Mouse (Mus musculus): ENCODE results near the gene Slc30a1.

The Slc30a1 gene

DNA sequence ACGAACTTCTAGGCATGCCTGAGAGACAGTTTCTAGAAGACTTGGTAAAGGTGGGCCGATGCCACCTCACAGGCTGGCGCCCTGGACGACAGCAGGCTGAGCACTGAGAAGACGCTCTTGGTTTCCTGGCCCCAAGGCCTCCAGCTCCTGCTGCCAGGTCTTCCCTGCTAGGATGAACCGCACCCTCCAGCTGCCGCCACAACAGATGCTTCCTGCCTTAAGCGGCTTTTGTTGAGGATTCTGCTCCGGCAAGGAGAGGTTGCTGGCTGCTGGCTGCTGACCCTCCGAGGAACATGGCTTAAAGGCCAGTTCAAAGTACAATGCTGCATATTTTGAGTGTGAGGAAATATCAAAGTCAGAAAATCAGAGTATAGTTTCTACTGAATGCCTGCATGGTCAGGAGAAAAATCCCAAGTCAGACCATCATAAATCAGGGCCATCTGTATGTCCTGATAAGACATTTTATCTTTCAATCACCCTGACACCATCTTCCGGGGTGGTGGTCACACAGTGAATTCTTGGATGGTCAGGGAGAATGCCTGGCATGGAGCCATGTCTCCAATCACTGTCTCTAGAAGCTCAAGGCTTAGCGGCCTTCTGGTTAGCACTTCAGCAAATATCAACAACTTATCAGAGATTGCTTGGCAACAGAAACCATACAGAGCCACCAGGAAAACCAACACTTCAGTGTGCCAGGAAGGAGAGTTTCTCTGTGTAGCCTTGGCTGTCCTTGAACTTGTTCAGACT, 9.6 kb upstream of the Slc30a1 start:
- DNase-seq (ENCODE audit: low spot score), result no peak

DNA sequence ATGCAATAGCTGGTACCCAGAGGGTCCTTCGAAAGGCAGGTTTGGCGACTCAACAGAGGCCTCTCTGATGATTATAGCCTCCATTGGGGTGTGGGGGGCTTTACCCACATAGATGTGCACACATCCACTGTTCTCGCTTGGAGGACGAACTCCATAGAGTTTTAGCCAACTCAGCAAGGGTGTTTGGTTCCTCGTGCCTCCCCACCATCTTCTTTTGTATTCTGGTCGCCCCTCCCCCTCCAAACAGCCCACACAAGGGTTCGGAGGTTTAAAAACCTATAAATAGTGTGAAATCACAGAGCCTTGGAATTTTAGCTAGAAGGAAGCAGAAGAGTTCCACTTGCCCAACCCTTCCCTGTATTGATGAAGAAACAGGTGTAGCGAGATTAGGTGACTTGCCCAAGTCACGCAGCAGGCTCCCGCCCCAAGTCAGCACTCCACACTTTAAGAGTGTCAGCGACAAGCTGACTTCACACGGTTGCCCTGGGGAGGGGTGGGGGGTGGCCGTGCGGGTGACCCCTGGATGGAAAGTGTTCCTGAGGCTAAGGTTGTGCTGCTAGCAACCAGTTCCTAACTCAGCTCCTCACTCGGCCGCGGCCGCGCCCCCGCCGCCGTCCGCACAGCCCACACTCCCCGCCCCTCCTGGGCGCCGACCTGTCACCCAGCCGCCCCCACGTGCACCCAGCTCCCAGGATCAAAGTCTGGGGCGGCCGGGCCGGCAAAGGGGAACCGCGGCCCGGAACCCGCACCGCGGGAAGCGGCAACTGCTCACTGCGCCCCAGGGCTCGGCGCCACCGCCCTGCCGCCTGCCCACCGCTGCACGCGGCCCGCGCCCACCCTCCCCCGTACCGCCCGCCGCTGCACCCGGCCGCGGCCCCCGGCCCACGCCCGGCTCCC, 682 bp upstream of the Slc30a1 start:
- no peak for DNase-seq (ENCODE audit: low spot score)

DNA sequence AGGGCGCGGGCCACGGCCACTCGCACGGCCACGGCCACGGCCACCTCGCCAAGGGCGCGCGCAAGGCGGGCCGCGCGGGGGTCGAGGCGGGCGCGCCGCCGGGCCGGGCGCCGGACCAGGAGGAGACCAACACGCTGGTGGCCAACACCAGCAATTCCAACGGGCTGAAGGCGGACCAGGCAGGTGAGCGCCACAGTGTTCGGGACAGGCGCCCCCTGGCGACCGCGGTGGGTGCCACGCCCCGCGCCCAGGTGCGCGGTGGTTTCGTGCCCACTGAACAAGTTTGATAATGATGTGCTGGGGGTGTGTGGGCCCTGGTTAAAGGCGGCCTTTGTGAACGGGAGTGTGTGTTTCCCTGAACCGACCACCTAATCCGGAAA, 854 bp downstream of the Slc30a1 start:
- DNase-seq (ENCODE audit: low spot score), result peak; percentile 83

DNA sequence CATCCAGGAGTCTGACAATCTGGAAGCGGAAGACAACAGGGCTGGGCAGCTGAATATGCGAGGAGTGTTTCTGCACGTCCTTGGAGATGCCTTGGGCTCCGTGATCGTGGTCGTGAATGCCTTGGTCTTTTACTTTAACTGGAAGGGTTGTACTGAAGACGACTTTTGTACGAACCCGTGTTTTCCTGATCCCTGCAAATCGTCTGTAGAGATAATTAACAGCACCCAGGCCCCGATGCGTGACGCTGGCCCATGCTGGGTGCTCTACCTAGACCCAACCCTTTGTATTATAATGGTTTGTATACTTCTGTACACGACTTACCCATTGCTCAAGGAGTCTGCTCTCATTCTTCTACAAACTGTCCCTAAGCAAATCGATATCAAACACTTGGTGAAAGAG, 2.3 kb downstream of the Slc30a1 start:
- no peak for DNase-seq (ENCODE audit: low spot score)

DNA sequence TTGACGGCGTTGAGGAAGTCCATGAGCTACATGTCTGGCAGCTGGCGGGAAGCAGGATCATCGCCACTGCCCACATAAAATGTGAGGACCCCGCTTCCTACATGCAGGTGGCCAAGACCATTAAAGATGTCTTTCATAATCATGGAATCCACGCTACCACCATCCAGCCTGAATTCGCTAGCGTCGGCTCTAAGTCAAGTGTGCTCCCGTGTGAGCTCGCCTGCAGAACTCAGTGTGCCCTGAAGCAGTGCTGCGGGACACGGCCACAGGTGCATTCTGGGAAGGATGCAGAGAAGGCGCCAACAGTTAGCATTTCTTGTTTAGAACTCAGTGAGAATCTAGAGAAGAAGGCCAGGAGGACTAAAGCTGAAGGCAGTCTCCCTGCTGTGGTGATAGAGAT, 2.7 kb downstream of the Slc30a1 start:
- DNase-seq (ENCODE audit: low spot score), result no peak

DNA sequence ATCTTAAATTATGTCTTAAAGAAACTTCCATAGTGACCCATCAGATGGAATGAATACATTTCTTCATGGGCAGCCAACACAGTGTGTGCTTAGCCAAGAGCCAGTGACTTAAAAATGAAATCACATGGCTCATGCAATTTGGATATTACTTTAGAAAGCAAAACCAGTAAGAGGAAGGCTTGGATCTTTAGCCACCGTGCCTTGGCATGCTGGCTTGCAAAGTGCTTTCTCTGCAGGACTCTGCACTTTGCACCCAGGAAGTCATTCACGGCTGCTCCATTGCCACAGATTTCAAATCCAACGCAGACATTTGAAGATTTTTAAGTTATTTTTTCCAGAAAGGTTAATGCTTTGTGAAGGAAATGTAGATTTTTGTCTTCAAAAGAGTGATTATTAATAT, 4.1 kb downstream of the Slc30a1 start:
- no peak for DNase-seq (ENCODE audit: low spot score)

DNA sequence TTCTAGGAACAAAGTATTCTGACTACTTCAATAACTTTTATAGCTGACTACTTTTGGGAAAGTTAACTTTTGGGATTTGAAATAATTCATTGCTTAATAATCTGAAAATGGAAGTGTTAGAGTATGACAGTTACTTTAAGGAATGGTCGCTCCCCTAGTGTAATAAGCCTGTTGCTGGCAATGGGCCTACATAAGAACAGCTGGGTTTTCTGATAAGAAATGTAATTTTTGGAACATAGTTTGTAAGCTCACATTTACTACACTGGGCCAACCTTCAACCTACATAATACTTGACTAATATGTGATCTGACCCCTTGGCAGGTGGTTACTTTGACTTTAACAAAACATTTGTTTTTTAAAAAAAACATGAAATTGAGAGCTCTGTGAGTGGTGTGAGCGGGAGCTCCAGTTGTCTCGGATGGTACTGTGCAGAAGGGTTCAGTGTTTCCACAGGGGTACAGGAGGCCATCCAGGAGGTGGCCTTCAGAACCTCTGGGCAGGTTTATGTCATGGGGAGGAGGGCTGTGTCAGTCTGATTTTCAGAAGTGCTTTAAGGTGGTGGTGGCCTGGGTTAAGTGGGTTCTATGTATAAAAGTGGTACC, 4.6 kb downstream of the Slc30a1 start:
- no peak for DNase-seq (ENCODE audit: low spot score)

DNA sequence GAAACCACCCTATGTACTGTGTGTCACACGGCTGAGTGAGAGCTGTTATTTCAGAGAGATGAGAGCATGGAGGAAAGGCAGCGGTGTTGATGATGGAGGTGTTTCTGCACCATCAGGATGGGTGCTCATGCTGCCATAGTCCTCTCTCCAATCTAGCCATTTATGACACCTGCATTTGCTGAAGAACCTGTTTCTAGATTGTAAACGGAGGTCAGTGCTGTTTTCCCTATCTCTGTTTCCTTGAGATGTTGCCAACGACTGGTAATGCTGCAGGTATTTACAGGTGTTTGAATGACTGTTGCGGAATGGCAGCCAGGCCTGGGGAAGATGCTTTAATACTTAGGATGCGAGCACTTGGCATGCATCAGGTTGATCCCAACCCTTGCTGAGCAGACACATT, 8.1 kb downstream of the Slc30a1 start:
- DNase-seq (ENCODE audit: low spot score), result no peak

DNA sequence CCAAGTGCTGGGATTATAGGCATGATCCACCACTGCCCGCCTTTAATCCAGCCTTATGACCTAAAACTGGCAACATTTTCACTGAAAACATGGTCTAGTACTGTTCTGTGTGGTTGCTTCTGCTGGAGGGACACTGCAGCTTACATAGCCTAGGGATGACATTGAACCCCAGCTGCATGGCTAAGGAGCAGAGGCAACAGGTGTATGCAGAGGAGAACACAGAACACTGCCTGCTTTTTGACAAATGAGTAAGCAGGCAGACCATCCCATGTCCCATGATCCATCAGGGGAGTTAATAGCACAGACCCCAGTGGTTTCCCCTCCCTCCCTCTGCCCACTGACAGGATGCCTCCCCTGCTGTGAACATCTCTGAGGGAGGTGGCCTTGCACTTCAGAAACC, 9.0 kb downstream of the Slc30a1 start:
- DNase-seq (ENCODE audit: low spot score), result no peak

DNA sequence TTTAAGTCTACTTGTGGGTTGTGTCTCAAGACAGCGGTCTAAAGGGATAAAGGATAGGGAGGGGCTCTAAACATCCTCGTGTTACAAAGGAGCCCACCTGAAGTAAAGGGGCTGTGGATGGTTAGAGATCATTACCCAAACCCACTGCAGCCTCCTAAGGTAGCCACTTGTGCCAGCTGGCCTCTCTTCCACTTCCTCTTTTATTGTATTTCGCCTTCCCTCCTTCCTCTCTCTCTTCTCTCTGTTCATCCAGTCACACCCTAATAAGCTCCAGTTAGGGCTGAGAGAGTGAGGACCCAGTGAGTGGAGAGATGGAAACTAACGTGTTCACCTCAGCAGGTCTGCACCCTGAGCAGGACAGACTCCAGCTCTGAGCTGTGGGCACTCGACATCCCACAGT, 10.3 kb downstream of the Slc30a1 start:
- no peak for DNase-seq (ENCODE audit: low spot score)

DNA sequence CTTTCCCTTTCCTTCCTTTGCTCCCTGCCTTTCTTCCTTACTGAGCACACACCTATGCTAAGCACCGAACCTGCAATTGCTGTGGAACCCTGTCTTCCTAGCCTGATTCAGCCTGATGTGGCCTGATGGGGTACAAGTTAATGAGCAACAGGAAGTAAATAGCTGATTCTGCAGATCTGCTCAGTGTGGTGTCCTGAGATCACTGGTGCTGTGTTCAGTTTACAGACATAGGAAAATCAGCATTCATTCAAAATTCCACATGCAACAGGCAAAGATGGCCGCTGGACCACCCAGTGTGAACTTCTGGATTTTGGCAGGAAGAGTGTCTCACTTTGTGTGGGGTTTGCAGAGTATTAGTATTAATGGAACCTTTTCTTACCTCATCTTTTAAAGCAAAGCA, 12.8 kb downstream of the Slc30a1 start:
- DNase-seq (ENCODE audit: low spot score), result no peak

DNA sequence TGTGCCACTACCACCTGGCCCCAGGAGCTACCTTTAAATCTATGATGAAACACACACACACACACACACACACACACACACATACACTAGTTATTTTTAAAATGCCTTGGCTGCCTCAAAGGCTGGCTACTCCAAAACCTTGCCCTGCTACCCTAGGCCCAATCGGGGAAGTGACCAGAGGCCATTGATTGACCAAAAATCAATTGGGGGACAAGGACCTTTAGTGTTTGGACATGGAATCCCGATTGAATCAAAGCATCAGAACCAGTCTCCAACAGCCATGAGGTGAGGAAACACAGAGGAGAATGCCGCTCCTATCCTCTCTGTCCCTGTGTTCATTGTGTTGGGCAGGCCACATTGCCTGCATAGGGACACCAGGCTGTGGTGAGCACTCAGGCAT, 15.1 kb downstream of the Slc30a1 start:
- no peak for DNase-seq (ENCODE audit: low spot score)

DNA sequence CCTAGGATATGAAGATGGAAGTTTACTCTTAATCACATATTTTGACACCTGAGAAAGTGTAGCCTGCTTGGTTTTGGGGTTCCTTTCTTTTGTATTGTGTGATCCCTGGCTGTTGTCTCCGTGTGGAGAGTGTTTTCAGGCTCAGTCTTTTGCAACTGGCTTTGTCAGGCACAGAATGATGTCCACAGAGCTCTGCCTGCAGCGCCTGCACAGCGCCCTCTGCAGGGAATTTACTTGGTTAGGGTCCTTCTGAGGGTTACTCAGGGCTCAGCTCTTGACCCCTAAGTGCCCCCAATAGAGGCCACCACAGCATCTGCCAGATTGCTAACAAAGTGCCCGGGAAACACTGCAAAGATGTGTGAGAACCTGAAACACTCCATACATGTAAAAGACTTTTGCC, 18.9 kb downstream of the Slc30a1 start:
- DNase-seq (ENCODE audit: low spot score), result peak; percentile 9

DNA sequence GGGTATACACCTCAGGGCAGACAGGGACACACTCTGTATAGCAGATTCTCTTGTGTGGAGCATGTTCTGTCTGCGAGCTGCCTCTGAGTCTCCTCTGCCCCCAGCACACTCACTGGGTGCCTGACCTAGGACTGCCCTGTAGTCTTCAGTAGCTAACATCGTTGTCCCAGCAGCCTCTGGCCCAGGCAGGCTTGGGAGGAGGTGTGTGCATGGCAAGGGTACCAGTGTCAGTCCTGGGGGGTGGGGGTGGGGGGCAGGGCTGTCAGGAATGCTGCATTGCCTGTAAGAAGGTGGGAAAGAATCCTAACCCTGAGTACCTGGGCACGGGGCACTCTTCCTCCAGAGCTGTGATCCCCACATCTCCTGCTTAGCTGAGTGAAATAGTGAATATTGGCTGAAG, 20.1 kb downstream of the Slc30a1 start:
- DNase-seq (ENCODE audit: low spot score), result no peak

DNA sequence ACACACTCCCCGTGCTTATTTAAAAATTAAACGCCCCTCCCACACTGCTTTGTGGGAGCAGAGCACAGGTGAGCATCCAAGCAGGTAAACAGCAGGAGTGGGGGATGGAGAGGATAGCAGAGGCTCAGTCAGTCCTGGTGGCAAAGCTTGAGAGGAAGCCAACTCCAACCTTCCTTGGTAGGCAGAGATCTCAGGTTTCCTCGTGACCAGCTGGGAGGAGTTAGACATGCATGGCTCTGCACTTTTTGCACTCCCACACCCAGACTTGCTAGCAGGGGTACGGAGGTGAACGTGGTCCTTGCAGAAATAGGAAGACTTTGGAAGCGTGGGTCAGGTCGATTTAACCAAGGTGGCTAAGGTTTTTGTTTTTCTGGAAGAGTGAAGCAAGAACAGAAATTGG, 21.8 kb downstream of the Slc30a1 start:
- DNase-seq (ENCODE audit: low spot score), result no peak

DNA sequence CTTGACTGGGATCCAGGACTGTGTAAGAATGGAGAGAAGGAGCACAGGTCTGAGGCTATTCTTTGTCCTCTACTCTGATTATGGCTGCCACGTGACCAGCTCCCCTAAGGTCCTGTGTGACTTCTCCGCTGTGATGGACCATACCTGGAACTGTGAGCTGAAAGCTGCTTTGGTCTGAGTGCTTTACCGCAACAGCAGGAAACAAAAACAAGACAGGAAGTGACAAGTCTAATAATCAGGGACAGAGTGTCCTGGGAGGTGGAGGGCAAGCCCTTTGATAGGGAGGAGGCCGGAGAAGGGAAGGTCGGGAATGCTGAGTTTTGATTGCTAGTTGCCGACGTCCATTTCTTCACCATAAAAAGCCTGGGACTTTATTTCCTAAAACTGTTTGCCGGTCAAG, 22.5 kb downstream of the Slc30a1 start:
- DNase-seq (ENCODE audit: low spot score), result no peak

DNA sequence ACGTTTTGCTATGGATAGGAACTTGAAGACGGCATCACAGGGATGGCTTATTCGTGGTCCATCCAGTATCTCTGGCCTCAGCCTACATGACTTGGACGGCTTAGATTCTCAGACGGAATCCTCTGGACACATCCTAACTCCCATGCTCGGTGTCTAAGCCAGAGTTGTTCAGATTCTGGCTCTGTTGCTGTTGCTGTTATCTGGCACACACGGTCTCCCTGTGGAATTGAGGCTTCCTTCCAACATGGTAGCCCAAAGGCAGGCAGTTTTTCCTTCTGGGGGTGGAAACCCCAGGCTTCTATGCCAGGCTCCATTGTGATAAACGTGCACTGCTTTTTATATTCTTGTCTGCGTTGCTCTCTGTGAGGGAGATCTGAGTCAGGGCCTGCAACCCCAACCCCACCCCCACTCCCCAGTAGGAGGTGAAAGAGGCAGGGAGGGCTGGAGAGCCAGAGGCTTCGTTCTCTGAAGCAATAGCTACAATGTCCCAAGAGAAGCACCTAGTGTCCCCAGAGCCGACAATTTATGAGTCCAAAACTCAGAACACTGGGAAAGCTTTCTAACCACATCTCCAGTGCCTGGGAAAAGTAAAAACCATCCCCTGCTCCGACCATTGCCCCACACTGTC, 23.4 kb downstream of the Slc30a1 start:
- DNase-seq (ENCODE audit: low spot score), result no peak

DNA sequence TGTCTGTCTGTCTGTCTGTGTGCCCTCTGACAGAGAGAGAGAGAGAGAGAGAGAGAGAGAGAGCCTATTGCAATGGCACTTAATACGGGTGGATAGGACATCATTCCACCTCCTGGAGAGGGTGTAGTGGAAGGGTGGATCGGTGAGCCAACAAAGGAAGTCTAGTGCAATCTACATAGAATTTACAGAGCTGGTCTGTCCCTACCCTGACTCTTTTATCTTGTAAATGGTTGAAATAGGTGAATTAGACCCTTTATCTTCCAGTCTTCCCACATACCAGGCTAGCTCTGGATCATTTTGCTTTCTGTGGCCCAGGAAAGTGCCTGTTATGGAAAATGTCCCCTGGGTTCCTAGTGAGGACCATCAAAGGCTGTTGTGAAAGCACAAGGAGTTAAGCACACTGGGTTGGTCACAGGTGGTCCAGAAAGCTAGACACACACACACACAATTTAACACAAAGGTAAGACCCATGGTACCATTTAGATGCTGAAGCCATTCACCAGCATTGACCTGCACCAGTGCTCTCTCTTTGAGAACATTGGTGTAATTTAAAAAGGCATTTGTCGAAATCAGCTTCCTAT, 24.0 kb downstream of the Slc30a1 start:
- no peak for DNase-seq (ENCODE audit: low spot score)

DNA sequence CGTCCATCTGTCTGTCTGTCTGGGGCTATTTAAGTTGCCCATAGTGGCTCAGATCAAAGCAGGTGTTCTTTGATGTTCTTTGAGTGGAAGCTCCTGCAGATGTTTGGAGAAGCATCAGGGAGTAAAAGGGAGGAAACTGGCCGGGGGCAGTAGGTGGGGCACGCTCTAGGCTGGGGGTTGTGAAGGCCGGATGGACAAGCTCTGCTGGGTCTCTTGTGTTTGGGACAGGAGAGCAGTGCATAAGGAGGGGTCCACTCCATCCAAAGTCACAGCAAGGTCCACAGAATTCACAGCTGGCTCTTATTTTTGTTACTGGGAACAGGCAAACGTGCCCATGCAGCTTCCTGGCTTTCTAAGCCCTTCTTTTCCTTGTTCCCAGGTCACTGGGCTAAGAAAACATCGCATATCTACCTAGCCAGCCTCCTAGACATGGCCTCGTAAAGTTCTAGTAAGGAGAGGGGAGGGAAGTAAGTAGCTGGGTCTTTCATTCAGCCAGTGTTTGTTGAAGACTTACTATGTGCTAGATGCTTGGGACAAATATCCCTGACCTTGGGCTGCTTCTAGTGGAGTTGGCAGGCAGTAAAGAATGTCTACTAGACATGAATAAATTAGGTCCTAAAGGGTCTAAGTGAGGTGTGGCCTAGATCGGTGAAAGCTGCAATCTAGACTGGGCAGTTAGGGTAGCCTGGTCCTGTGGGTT, 25.9 kb downstream of the Slc30a1 start:
- no peak for DNase-seq (ENCODE audit: low spot score)

DNA sequence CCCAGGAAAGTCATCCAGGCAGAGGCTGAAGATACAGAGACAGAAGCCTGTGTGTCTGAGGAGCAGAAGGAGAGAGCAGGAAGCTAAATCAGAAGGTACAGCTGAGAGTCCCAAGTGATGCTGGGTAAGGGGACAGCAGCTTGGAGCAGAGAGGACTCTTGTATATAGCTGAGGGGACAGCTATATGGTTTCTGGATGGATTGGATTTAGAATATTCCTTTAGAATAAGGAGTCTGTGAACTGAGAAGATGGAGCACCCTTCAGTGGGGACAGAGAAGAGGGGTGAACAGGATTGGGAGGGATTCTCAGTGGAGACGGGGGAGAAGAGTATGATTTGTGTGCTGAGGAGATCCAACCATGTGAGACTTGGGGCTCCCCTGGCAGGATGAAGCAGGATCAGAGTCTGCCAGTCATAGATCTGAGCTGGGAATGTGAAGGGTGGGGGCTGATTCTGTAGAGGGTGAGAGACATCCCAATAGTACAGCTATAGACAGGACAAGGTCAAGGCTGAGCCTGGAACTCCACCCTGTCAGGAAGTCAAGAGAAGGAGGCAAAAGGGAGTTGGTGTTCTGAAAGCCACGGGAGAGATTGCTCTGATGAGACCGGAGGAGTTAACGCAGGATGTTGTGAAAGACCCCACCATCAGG, 26.5 kb downstream of the Slc30a1 start:
- DNase-seq (ENCODE audit: low spot score), result no peak

DNA sequence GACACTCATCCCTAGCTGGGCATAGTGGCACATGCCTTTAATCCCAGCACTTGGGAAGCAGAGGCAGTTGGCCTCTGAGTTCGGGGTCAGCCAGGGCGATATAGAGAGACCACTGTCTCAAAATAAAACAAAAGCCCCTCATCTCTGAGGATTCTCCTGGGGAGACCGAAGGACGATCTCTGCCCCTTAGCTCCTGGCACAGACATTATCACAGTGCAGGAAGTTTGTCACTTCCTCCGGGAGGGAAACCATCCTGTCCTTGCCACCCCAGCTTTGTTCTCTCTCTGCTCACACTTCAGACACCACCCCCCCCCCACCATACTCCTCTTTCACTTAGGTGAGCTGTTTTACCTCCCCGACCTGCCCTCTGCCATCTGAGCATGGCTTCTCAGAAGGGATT, 37.1 kb downstream of the Slc30a1 start:
- DNase-seq (ENCODE audit: low spot score), result no peak
